Mouse (Mus musculus): ENCODE data around the gene Unc93a2. TPM values are rescaled to one million over a fixed set of nuclear protein-coding genes. Genes with fewer than 3 reads are reported as not detected.
"Not testable (repeated sequence)": the region's sequence is repeated elsewhere in the genome, so short reads cannot be mapped to it uniquely, and the experiment has no call there.

Gene Unc93a2
- not detected in 2 replicates for polyA plus RNA-seq (2016; fragmentation: Nextera tagmentation; extraction: Ambion mirVana)

DNA sequence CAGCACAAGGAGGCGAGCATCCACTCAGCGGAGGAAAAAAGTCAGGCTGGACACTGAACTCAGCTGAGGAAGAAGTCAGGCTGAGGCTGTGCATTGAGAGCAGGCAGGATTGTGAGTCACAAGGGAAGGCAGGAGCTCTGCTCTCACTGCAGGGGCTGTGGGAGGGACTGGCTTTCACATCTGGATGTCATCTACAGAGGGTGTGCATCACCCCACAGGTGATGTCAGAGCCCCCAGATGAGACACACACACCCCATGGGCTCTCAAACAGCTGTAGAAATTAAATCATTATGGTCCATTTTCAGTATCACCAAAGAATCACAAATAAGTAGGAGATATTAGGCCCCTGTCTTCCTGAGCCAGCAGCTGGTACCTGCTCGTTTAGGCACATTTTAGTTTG is at the start of gene Unc93a2:
TSS of gene Unc93a2 (minus strand) at position 101 of the 400 bp plus-strand sequence.
- not testable (repeated sequence) for H3K4me3 ChIP-seq; H3K9ac ChIP-seq (replicated peaks); H3K27me3 ChIP-seq; H3K36me3 ChIP-seq; H3K4me2 ChIP-seq (replicated peaks); H3K27ac ChIP-seq (replicated peaks); H3K4me1 ChIP-seq; H3K9me3 ChIP-seq; ATAC-seq (ENCODE audit: low FRiP score, low read depth)
- WGBS = 85% methylated on average over 3 of the region's 3 CpGs

DNA sequence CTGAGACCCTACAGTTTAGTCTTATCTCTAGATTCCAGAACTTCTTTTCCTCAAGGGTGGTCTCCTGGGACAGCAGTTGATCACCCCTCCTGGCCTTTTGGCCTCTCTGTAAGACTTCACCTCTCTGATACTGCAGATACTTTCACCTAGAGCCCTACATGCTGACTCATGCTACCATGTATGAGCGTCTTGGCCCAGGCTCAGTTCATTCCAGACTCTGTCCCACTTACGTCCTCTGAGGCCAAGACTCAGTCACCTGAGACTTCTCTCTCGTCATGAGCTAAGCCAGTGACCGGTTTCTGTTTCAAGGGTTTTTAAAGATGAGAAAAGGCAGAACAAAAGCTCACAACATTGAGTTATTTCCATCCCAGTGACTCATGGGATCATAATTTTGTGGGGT is 48.9 kb upstream of the Unc93a2 start:
- not testable (repeated sequence) for H3K9ac ChIP-seq (replicated peaks); H3K27ac ChIP-seq (replicated peaks); H3K36me3 ChIP-seq; H3K4me1 ChIP-seq; H3K4me3 ChIP-seq; H3K27me3 ChIP-seq; H3K9me3 ChIP-seq; ATAC-seq (ENCODE audit: low FRiP score, low read depth); H3K4me2 ChIP-seq (replicated peaks)
- 85% methylated on average over 4 of the region's 4 CpGs for WGBS

DNA sequence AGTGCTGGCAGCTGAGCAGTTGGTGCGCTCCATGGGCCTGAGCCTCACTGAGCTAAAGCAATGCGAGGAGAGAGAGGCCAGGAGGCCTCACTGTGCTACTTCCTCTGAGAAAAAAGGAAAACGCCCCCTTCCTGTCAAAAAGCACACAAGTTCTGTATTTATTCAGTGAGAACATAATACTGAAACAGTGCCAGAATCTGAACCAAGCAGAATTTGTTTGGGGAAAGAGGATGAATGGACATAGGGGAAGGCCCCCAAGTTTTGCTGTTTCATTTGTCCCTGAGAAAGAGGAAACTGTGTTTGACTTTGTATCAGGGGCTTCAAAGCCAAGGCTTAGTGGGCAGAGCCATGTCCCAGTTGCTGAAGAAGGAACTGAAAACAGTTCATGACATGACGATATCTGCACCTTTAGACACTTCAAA is 45.0 kb upstream of the Unc93a2 start:
- H3K27ac ChIP-seq (replicated peaks); H3K4me1 ChIP-seq; H3K36me3 ChIP-seq; H3K9ac ChIP-seq (replicated peaks); ATAC-seq (ENCODE audit: low FRiP score, low read depth); H3K27me3 ChIP-seq; H3K4me2 ChIP-seq (replicated peaks); H3K4me3 ChIP-seq; H3K9me3 ChIP-seq: not testable (repeated sequence)
- 85% methylated on average over 4 of the region's 4 CpGs for WGBS

DNA sequence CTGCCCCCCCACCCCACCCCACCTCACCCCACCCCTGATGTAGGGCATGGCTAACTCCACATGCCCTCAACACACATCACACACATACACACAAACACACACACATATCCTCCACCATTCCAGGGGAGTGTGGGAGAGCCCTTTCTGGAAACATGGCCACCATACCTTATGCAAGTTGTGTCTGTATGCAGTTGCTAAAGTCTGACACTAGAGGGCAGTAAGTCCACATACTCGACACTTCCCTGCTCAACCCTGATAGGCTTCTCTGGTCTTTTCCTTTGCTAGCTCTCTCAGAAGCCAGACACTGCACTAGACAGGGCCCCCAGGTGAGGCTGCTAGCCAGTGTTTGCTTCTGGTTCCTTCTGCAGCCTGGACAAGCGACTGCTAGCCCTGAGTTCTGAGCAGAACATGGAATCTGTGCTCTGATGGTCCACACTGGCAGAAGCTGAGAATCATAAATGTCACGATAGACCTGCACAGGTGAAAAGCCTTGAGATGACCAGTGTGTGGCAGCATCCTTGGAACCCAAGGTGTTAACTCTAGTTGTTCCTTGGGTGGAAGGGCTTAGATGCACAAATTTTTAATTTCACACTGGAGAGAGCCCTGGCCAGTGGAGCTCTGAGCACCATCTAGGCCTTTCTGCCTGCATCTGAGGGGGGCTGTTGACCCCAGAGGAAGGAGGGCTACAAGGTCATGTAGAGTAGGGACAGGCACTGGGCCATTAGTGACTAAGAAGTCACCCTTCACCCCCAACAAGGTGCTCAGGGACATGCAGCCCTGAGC is 35.1 kb upstream of the Unc93a2 start:
- H3K9me3 ChIP-seq; H3K4me2 ChIP-seq (replicated peaks); H3K27me3 ChIP-seq; H3K9ac ChIP-seq (replicated peaks); H3K4me3 ChIP-seq; H3K36me3 ChIP-seq; H3K27ac ChIP-seq (replicated peaks); H3K4me1 ChIP-seq: not testable (repeated sequence)
- WGBS = 13% methylated on average over 2 of the region's 3 CpGs
- peak; percentile 80 for ATAC-seq (ENCODE audit: low FRiP score, low read depth)

DNA sequence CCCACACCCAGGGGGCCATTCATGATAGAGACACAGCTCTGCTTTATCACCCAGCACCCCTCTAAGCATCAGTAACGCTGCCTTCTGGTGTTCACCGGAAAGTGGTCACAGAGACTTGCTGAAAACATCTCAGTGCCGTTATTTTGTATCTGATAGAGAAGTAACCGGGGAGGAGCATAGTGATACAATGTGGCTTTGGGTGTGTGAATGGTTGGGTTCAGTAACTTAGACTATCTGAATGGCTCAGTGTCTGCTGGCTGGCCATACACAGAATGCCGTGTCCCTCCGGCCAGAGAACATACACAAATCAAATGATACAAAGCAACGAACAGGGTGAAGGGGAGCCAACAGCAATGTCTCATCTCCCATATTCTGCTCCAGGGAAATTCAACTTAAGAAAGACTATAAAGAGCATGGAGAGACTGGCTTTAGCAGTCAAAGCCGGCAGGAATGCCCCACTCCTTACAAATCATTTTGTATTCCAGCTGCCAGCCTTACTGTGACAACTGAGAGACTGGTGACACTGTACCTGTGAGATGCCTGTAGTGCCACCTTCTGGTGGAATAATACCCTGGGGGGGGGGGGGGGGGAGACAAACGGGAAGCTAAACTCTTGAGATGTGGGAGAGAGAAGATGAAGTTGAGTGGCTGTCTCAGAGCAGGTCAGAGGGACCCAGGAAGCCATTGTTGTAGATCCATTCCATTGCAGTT is 29.5 kb upstream of the Unc93a2 start:
- not testable (repeated sequence) for H3K27me3 ChIP-seq; H3K36me3 ChIP-seq; H3K4me2 ChIP-seq (replicated peaks); H3K4me1 ChIP-seq; H3K27ac ChIP-seq (replicated peaks); H3K9ac ChIP-seq (replicated peaks); ATAC-seq (ENCODE audit: low FRiP score, low read depth); H3K9me3 ChIP-seq; H3K4me3 ChIP-seq
- 95% methylated on average over 7 of the region's 9 CpGs for WGBS

DNA sequence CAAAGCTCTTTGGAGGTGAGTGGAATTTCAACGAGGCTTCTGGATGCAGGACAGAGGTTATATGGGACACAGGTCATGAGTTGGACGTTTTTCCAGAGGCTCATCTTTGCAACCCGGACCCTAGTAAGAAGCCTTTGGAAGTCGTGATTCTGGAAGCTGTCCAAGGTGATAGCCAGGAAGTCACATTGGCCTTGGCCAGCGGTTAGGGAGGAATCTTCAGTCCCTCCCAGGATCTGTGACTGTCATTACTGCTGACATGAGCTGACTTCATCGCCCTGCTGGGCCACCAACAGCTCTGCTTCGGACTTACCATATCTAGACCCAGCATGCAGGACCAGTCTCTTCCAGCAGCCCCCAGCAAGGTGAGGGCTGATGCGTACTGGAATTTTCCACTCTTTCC is 28.1 kb upstream of the Unc93a2 start:
- H3K4me3 ChIP-seq; H3K27me3 ChIP-seq; H3K4me1 ChIP-seq; H3K36me3 ChIP-seq; H3K4me2 ChIP-seq (replicated peaks); H3K9me3 ChIP-seq; ATAC-seq (ENCODE audit: low FRiP score, low read depth); H3K9ac ChIP-seq (replicated peaks); H3K27ac ChIP-seq (replicated peaks): not testable (repeated sequence)
- WGBS = 81% methylated on average over 8 of the region's 8 CpGs

DNA sequence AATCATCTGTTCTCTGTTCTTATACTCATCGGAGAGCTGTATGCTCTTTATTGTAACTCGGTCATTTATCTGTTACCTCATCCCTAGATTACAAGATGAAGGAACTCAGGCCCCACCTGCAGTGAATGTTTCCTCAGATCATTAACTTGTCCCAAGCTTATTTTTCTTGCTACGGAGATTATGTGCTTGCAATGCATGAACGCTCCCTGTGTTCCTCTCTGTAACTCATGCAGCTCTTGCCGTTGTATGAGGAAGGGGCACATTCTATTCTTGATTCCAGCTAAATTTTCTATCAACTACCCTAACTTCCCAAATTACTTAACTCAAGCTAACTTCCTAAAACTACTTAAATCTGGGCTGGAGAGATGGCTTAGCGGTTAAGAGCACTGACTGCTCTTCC is 14.5 kb upstream of the Unc93a2 start:
- not testable (repeated sequence) for H3K4me1 ChIP-seq; H3K4me2 ChIP-seq (replicated peaks); H3K4me3 ChIP-seq; H3K9me3 ChIP-seq; H3K27ac ChIP-seq (replicated peaks); H3K36me3 ChIP-seq; ATAC-seq (ENCODE audit: low FRiP score, low read depth); H3K9ac ChIP-seq (replicated peaks); H3K27me3 ChIP-seq
- 69% methylated on average over 6 of the region's 6 CpGs for WGBS

DNA sequence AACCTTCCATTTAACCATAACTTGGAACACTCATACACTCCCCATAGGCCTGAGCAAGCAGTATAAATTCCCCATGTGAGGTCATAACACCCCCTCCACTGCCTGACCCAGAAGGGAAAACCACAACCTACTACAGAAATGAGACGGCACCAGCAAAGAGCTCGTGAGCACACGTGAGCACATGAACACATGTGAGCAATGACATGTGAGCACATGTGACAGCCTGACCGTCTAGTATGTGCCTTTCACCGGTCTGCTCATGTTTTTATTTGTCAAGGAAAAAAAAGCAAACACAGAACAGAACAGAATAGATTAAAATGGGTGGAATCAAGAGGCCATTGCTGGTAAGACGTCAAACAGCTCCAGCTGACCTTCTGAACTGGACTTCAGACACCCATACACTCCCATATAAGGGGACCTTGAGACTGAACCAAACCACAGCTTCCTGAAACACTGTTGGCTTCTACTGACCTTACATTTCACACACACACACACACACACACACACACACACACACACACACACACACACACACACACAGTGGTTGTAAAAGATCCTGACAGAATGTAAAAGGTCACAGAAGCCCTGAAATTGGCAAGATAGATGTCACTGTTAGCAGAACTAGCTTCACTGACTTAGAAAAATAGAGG is 13.1 kb upstream of the Unc93a2 start:
- not testable (repeated sequence) for H3K4me3 ChIP-seq; ATAC-seq (ENCODE audit: low FRiP score, low read depth); H3K4me1 ChIP-seq; H3K9ac ChIP-seq (replicated peaks); H3K36me3 ChIP-seq; H3K4me2 ChIP-seq (replicated peaks); H3K9me3 ChIP-seq; H3K27ac ChIP-seq (replicated peaks); H3K27me3 ChIP-seq
- WGBS = 89% methylated on average over 6 of the region's 6 CpGs

DNA sequence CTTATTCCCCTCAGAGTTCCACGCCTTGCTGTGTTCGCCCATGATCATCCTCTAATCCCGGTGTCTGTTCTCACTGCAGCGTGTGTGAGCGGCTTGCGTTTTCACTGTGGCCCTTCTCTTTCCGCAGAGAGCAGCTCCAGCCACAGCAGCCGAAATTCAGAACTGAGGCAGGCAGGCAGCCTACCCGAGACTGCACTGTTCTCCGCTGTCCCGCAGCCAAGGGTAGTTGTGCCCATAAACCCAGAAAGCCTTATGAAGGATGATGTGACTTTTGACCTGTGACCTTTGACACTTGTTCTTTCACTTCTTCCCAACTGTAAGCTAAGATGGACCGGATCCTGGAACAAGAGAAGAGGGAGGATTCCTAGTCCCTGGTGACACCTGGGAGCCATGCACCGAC is 11.8 kb upstream of the Unc93a2 start:
- not testable (repeated sequence) for H3K27ac ChIP-seq (replicated peaks); H3K27me3 ChIP-seq; H3K4me1 ChIP-seq; H3K36me3 ChIP-seq; H3K9me3 ChIP-seq; H3K4me2 ChIP-seq (replicated peaks); H3K4me3 ChIP-seq; H3K9ac ChIP-seq (replicated peaks); ATAC-seq (ENCODE audit: low FRiP score, low read depth)
- WGBS = 88% methylated on average over 13 of the region's 13 CpGs

DNA sequence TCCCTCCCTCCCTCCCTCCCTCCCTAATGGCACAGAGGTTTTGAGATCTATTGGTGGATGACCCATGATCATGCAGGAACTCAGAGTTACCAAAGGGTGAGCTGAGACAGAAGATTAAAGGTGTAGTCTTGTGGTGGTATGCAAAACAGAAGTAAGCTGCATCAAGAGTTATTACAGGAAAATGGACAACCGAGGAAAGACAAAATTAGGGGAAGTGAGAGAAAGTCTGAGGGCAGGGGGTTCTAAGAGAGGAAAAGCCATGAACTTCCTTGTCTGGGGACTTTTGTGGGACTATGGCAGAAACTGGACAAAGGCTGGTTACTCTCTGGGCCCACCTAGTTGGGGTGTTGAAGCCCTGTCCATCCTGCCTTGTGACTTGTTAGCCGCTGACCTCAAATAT is 11.0 kb upstream of the Unc93a2 start:
- not testable (repeated sequence) for H3K9ac ChIP-seq (replicated peaks); H3K4me1 ChIP-seq; ATAC-seq (ENCODE audit: low FRiP score, low read depth); H3K27ac ChIP-seq (replicated peaks); H3K9me3 ChIP-seq; H3K36me3 ChIP-seq; H3K4me3 ChIP-seq; H3K4me2 ChIP-seq (replicated peaks); H3K27me3 ChIP-seq
- WGBS = no CpG with 5 or more reads among the region's 2 CpGs

DNA sequence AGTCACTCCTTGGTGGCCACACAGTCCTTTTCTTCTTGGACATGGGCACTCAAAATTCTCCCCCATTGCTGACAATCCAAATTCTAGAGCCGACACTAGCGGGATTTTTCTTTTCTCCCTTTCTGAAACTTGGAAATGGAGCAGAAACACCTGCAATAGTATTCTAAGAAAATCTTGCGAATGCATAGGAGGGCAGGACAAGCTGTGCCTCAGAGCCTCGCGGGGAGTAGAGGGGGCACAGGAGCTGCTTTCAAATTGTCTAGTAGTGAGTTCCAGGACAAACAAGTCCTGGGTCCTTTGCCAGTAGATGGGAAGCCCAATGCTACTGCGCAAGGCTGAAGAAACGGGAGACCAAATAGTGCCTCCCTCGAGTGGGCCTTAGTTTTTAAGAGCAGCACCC is 10.4 kb upstream of the Unc93a2 start:
- not testable (repeated sequence) for H3K27ac ChIP-seq (replicated peaks); H3K36me3 ChIP-seq; H3K4me1 ChIP-seq; ATAC-seq (ENCODE audit: low FRiP score, low read depth); H3K4me2 ChIP-seq (replicated peaks); H3K27me3 ChIP-seq; H3K9me3 ChIP-seq; H3K9ac ChIP-seq (replicated peaks); H3K4me3 ChIP-seq
- 93% methylated on average over 7 of the region's 8 CpGs for WGBS

DNA sequence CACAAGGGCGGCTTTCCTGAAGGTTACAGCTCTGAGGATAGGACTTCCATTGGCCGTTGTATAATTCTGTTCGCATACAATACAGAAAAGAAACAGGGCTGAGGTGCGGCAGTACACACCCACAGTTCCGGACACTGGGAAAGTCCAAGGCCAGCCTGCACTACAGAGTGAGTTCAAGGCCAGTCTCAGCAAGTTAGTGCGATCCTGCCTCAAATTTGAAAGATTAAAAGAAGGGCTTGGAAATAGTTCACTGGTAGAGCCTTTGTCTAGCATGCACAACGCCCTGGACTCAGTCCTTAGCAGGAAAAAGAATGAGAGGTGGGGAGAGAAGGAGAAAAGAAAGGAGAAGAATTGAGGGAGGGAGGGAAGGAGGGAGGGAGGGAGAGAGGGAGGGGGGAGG is 9.9 kb upstream of the Unc93a2 start:
- not testable (repeated sequence) for H3K27me3 ChIP-seq; H3K36me3 ChIP-seq; H3K9me3 ChIP-seq; H3K27ac ChIP-seq (replicated peaks); H3K4me3 ChIP-seq; ATAC-seq (ENCODE audit: low FRiP score, low read depth); H3K9ac ChIP-seq (replicated peaks); H3K4me1 ChIP-seq; H3K4me2 ChIP-seq (replicated peaks)
- 93% methylated on average over 7 of the region's 7 CpGs for WGBS
